Mouse (Mus musculus): ENCODE measurements at regions not wholly inside any gene's neighbourhood (a gene's known extent, or its start where the extent isn't known, plus 50 kb on each side); places are given as distances from the start of the nearest gene placed in this dataset.
"Not testable (repeated sequence)": the region's sequence is repeated elsewhere in the genome, so short reads cannot be mapped to it uniquely, and the experiment has no call there.

GRCm38 (mm10) chr9:72166084-72166483, 54.4 kb upstream of the Tcf12 start:
- no peak for DNase-seq

GRCm38 (mm10) chr9:72166611-72167010, 54.9 kb upstream of the Tcf12 start:
- DNase-seq, result no peak

DNA sequence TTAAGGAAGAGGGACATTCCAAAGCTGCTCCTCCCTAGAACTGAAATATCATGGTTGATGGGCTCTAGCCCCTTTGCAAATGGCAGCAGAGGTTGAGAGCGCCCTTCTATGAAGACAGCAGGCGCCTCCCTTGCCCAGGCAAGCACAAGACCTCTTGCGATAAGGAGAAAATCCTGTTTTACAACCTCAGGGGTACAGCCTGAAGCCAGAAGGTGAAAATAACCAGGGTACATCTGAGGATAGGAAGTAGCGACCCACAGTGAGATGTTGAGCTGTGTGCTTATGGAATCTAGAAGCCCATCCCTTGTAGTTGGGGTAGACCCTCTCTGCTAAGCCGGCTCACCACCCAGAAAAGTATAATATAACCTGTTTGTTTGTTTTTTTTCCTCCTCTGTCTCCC, 57.6 kb upstream of the Tcf12 start:
- DNase-seq, result no peak

- peak; percentile 40 for DNase-seq
Observed at GRCm38 (mm10) chr9:72169728-72170188, 58.1 kb upstream of the Tcf12 start.

DNA sequence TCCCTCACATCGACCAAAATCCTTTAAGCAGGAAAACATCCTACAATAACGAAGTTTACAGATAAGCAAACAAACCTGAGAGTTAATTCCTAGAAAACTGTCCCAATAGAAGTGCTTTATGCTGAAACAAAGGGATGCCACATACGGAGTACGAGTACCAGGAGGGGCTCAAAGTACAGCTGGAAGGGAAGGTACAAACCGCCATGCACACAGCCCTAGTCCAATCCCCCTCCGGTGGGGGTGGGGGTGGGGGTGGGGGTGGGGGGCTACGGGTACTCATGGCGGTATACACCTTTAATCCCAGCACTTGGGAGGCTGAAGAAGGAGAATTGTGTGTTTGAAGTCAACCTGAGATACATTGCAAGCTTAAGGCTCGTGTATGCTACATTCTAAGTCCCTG, 58.6 kb upstream of the Tcf12 start:
- no peak for DNase-seq

DNA sequence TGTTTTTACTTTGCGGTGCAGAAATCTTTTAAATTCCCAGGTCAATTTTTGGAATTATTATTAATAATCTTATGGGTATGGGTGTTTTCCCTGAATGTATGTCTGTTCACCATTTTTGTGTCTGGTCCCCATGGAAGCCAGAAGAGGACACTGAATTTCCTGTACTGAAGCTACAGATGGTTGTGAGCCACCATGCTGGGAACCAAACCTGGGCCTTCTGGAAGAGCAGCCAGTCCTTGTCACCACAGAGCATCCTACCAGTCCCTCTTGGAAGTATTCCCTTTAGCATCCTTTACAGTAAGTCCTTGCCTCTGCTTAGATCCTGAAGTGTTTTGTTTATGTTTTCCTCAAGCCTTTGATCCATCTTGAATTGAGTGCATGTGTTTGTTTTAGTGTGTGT, 60.7 kb upstream of the Tcf12 start:
- DNase-seq, result no peak

DNA sequence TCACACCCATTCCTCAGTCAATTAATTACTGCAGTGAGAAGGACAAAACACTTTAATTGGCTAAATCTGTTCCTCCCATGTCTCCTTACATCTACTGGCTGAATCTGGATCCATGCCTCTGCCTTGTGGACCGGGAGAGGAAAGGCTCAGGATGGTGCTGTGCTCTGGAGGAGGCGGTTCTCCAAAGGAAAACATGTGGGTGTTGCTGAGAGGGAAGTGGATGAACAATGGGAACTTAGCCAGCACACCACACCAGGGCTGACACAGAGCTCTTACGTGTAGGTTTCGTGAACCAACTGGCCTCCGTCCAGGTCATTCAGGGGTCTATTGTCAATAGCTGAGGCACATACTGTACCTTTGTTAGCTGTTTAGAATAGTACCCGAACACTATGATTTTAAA, 69.3 kb upstream of the Tcf12 start:
- no peak for DNase-seq

- DNase-seq, result no peak
Observed at GRCm38 (mm10) chr9:72183336-72183735, 71.7 kb upstream of the Tcf12 start.

- peak; percentile 64 for DNase-seq
Observed at GRCm38 (mm10) chr9:72183925-72184324, 72.3 kb upstream of the Tcf12 start.

DNA sequence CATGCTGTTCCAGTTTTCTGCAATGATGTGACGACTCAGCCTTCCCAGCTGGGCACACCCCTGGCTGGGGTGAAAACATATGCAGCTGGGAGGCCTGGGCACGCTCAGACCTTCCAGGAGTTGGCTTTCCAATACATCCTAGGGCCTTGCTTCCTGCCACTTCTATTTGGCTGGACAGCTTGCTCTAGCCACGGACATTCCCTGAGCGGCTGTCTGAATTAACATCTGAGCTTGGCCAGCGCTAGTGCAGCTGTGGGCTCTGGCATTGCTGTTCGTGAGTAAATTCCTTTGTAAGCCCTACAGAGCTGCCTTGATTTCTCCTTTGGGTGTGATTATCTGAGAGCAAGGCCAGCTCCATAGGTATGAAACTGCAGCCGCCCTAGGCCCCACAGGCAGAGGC, 78.2 kb upstream of the Tcf12 start:
- DNase-seq, result peak; percentile 26

GRCm38 (mm10) chr9:72190631-72191030, 79.0 kb upstream of the Tcf12 start:
- DNase-seq, result no peak

DNA sequence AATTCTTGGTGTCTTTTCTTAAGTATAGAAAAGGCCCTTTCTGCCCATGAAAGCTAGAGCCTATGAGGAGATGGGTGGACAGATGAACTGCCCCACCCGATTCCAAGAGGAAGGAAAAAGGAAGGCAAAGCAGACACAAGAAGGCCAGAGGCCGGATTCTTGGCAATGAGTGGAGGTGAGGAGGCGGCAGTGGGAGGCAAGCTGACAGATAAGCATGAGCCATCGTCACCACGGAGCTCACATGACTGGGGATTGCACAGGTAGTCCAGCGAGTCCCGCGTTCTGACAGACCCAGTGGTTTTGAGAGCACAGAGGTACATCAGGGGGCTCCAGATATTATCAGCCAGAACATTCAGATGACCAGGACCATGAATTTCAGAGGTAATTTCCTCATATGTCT, 79.4 kb upstream of the Tcf12 start:
- no peak for DNase-seq

GRCm38 (mm10) chr9:72192051-72192952, 80.6 kb upstream of the Tcf12 start:
- peak; percentile 46 for DNase-seq

- not testable (repeated sequence) for DNase-seq
Observed at GRCm38 (mm10) chr9:72192953-72193337, 81.3 kb upstream of the Tcf12 start.

DNA sequence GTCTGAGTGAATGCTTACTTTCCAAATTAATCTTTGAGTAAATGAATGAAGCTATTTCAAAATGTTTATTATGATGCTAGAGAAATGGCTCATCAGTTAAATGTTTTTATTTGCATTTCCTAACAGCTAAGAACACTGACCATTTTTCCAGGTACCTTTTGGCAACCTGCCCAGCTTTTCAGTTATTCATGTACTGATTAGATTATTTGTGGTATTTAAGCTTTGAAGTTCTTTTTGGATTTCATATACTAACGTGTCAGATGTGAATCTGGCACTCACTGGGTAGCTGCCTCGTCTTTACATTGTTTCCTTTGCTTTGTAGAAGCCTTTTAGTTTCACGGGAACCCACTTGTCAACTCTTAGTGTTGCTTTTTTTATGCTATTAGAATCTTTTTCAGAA, 79.3 kb upstream of the Zfp280d start:
- DNase-seq, result no peak

GRCm38 (mm10) chr9:72196626-72197330, 77.9 kb upstream of the Zfp280d start:
- no peak for DNase-seq

DNA sequence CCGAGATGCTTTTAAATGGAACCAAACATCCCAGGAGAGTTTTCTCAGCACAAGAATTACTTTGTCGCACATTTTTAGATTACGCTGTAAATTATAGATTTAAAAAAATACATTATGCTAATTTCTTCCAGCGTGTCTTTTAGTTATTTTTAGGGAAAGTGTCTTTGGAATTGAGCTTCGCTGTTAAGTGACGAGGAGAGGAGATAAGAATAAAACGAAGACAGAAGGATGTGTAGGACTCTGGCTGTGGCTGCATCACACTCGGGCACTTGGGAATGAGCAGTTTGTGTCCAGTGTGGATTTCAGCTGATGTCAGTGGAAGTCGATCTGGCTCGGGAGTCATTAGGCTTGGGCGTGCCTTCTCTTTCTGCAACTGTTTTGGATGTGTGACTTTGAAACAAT, 77.3 kb upstream of the Zfp280d start:
- no peak for DNase-seq

DNA sequence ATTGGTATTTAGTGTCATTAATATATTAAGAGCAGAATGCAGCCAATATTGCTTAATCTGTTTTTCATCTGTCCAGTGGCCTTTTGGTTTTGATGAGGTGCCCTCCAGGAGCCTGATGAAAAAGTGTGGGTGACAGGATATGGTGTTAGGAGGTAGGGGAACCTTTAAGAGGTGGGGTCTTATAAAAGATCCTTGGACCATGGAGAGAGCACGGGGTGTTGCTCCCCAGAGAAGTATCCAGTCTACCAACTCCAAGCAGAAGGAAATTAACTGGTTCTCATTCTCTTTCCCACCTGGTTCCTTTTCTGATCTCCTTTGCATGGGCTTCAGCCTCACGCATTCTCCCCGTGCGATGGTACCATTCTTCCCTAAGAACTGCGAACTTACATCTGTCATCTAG, 75.7 kb upstream of the Zfp280d start:
- no peak for DNase-seq

DNA sequence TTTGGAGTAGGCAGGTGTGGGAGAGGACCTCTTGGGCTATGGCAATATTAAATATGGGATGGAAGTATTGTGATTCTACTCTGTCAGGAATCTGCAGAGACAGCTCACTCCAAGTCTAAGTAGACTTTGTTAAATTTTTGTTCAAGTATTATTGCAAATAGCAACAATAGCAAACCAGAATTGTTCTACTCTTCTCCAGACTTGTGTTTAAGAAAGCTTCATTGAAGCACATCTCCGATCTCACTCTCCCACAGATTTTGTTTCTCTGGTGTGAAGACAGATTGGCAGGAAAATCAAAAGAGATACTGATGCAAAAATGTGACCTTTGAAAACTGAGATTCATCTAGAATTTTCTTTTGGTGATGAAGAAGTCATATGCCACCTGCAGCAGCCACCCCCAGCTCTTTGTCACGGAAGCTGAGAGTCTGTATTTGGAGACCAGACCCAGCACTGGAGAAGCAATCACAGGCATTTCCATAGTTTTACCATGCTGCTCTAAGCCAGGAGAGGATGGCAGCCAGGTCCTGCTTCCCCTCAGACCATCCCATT, 70.2 kb upstream of the Zfp280d start:
- no peak for DNase-seq

GRCm38 (mm10) chr9:72205815-72206214, 68.8 kb upstream of the Zfp280d start:
- no peak for DNase-seq

DNA sequence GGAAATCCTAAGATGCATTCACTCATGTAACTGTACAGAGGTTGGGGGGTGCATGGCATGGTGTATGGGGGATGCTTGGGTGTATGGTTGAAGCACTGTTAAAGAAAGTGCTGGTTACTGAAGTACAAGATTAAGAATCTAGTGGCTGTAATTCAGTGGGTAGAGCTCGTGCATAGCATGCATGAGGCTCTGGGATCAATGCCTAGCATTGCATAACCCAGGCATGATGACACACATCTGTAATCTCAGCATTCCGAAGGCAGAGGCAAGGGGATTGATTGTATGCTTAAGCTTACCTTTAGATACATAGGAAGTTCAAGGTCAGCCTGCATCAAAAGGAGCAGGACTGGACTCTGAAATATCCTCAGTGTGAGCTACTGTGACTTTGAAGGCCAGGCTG, 67.7 kb upstream of the Zfp280d start:
- DNase-seq, result peak; percentile 17

DNA sequence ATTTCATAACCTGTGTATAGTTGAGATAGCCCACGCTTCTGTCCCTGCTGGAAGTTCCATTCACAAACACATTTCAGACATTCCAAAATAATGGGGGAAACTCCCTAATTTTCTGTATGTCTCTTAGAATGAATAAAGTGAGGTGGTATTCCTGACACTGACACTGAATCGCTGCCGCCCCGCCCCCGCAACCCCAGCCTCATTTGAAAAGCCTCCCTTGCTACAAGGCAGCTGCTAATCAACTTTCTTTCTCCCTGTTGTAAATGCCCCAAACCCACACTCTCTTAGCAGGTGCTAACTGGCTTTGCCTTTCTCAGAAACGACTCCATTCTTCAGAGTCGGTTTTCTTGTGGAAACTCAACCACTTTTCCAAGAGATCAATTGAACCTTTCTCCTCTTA, 66.4 kb upstream of the Zfp280d start:
- DNase-seq, result no peak

GRCm38 (mm10) chr9:72217296-72218028, 57.2 kb upstream of the Zfp280d start:
- no peak for DNase-seq

Measured in adrenal gland, adult 8-10 months (tissue).